In genomic region chr2:124719820-124720478, GRCm38 (mm10) we compare ENCODE assay signal across 8 mouse cellular contexts.
DNase-seq lines count a peak whose midpoint lies in the region; ATAC-seq and TF ChIP-seq lines count a peak whose summit lies in the region.

No protein-coding gene starts in this region.

- no peaks in the 10 kb centered on the region for H3K9me3 ChIP-seq in forebrain, postnatal 0 days (ENCODE audit: low read length)
- H3K9me3 ChIP-seq in liver, embryonic 15.5 days (replicated peaks): no peaks in the 10 kb centered on the region
- H3K9me3 ChIP-seq in stomach, embryonic 16.5 days (replicated peaks; ENCODE audit: control insufficient read depth, low read length): no peaks in the 10 kb centered on the region

- H3K27me3 ChIP-seq in kidney, adult 2 months (replicated peaks; ENCODE audit: control insufficient read depth, insufficient read depth, low read length): no peaks in the 10 kb centered on the region
- H3K27me3 ChIP-seq in forebrain, postnatal 0 days (ENCODE audit: insufficient read depth, low read length): no peaks in the 10 kb centered on the region
- no peaks in the 10 kb centered on the region for H3K27me3 ChIP-seq in liver, embryonic 15.5 days
- H3K27me3 ChIP-seq in stomach, embryonic 16.5 days (ENCODE audit: control insufficient read depth, insufficient read depth, low read length): no peaks in the 10 kb centered on the region

- H3K36me3 ChIP-seq in kidney, adult 2 months (ENCODE audit: control insufficient read depth, insufficient read depth, low read length): no peaks in the 10 kb centered on the region
- no peaks in the 10 kb centered on the region for H3K36me3 ChIP-seq in forebrain, postnatal 0 days (ENCODE audit: insufficient read depth)
- H3K36me3 ChIP-seq in liver, embryonic 15.5 days (replicated peaks): no peaks in the 10 kb centered on the region
- H3K36me3 ChIP-seq in stomach, embryonic 16.5 days (ENCODE audit: control insufficient read depth, insufficient read depth, low read length): no peaks in the 10 kb centered on the region

- H3K27ac ChIP-seq in kidney, adult 2 months (ENCODE audit: insufficient read depth, low read depth, low read length): no peak overlapping the region
- H3K27ac ChIP-seq in forebrain, postnatal 0 days (ENCODE audit: low read depth, low read length): peak overlapping the region; percentile 15; the same call in 1 of the 2 replicates
- H3K27ac ChIP-seq in liver, embryonic 15.5 days (replicated peaks): no peak overlapping the region
- H3K27ac ChIP-seq in stomach, embryonic 16.5 days (ENCODE audit: low read length): no peak overlapping the region
- no peak overlapping the region for H3K27ac ChIP-seq in left cerebral cortex, adult 2 months

- no peak overlapping the region for H3K4me3 ChIP-seq in kidney, adult 2 months (ENCODE audit: insufficient read depth, low read depth, low read length)
- no peak overlapping the region for H3K4me3 ChIP-seq in forebrain, postnatal 0 days (ENCODE audit: low read depth, low read length)
- H3K4me3 ChIP-seq in liver, embryonic 15.5 days (replicated peaks): no peak overlapping the region
- H3K4me3 ChIP-seq in stomach, embryonic 16.5 days (replicated peaks; ENCODE audit: low read length): no peak overlapping the region
- H3K4me3 ChIP-seq in left cerebral cortex, adult 2 months: no peak overlapping the region

- intact Hi-C loops in left cerebral cortex, adult 2 months (cut with DNase I): no loop called here

- 0 out of 2 replicates have a peak overlapping the region, but pooled peaks have one; percentile 17 for H3K4me2 ChIP-seq in forebrain, postnatal 0 days (ENCODE audit: low read depth)
- no peak overlapping the region for H3K4me2 ChIP-seq in liver, embryonic 15.5 days
- H3K4me2 ChIP-seq in stomach, embryonic 16.5 days (ENCODE audit: low read depth, low read length): no peak overlapping the region

- TF ChIP-seq CTCF in kidney, adult 2 months (conservative IDR thresholded peaks at IDR 0.05; ENCODE audit: insufficient read depth, insufficient read length, low read depth, low read length): no peak
- no peak for TF ChIP-seq CTCF in forebrain, postnatal 0 days (IDR thresholded peaks at IDR 0.05; ENCODE audit: low read depth)
- no peak for TF ChIP-seq CTCF in left cerebral cortex, adult 2 months (IDR thresholded peaks at IDR 0.05)

- WGBS in kidney, adult 2 months: 48% methylated on average over 14 of the region's 14 CpGs
- 80% methylated on average over 14 of the region's 14 CpGs for WGBS in forebrain, postnatal 0 days
- WGBS in liver, embryonic 15.5 days (ENCODE audit: insufficient replicate concordance): 16% methylated on average over 14 of the region's 14 CpGs
- WGBS in stomach, embryonic 16.5 days: 48% methylated on average over 14 of the region's 14 CpGs

- peak; percentile 43 for DNase-seq in kidney, adult 2 months
- no peak for DNase-seq in kidney, adult 8-10 months
- DNase-seq in forebrain, postnatal 0 days: no peak
- no peak for DNase-seq in left cerebral cortex, adult 2 months (ENCODE audit: extremely low spot score in 1 of 2, low spot score in 2 of 2)
- no peak for DNase-seq in ovary, postnatal 14 days (ENCODE audit: low spot score)
- no peak for DNase-seq in layer of hippocampus, postnatal 25 days (ENCODE audit: extremely low spot score in 1 of 2, low spot score in 1 of 2)

- no peak for ATAC-seq in forebrain, postnatal 0 days
- 0 out of 2 replicates have a peak, but pooled peaks have one; percentile 25 for ATAC-seq in liver, embryonic 15.5 days (ENCODE audit: insufficient read depth)
- ATAC-seq in stomach, embryonic 16.5 days (ENCODE audit: insufficient read depth, low FRiP score): peak; percentile 47; the same call in 1 of the 2 replicates

- no peaks in the 10 kb centered on the region for H3K4me1 ChIP-seq in kidney, adult 2 months (ENCODE audit: control insufficient read depth, insufficient read depth, low read length)
- no peaks in the 10 kb centered on the region for H3K4me1 ChIP-seq in forebrain, postnatal 0 days (ENCODE audit: insufficient read depth)
- no peaks in the 10 kb centered on the region for H3K4me1 ChIP-seq in liver, embryonic 15.5 days (replicated peaks)
- peaks cover 5% of the 10 kb centered on the region for H3K4me1 ChIP-seq in stomach, embryonic 16.5 days (ENCODE audit: control insufficient read depth, insufficient read depth, low read length)

- TF ChIP-seq POLR2A in kidney, adult 2 months (IDR thresholded peaks at IDR 0.05; ENCODE audit: low read depth, low read length): no peak

- H3K9ac ChIP-seq in forebrain, postnatal 0 days: no peak overlapping the region
- no peak overlapping the region for H3K9ac ChIP-seq in liver, embryonic 15.5 days
- no peak overlapping the region for H3K9ac ChIP-seq in stomach, embryonic 16.5 days (ENCODE audit: low read length)
